In genomic region chr5:111044193-111044592, GRCm38 (mm10) we compare ENCODE assay signal across 12 mouse cellular contexts.
DNase-seq lines count a peak whose midpoint lies in the region; ATAC-seq lines count a peak whose summit lies in the region.
"Had no signal": no experiment of that assay in that cellular context is flagged by ENCODE, and none has a peak within 500 bp of the region (broad histone marks: within the 10 kb centered on the region; RNA-seq: fewer than 3 reads in every experiment).

No protein-coding gene starts in this region.

- no peak overlapping the region for H3K4me3 ChIP-seq in kidney, embryonic 14.5 days (ENCODE audit: low read length)
- no peak overlapping the region for H3K4me3 ChIP-seq in forebrain, embryonic 16.5 days (replicated peaks; ENCODE audit: low read length)
- no peak overlapping the region for H3K4me3 ChIP-seq in midbrain, embryonic 16.5 days (ENCODE audit: low read depth, low read length)
- no peak overlapping the region for H3K4me3 ChIP-seq in intestine, embryonic 16.5 days (ENCODE audit: low read length)
- H3K4me3 ChIP-seq: gastrocnemius, adult 2 months; liver, embryonic 12.5 days had no signal

- 38% methylated on average over 7 of the region's 7 CpGs for WGBS in kidney, embryonic 14.5 days
- WGBS in forebrain, embryonic 16.5 days, result 9% methylated on average over 7 of the region's 7 CpGs
- WGBS in midbrain, embryonic 16.5 days, result 18% methylated on average over 7 of the region's 7 CpGs
- 61% methylated on average over 7 of the region's 7 CpGs for WGBS in intestine, embryonic 16.5 days

- peak overlapping the region; percentile 14; the same call in 1 of the 2 replicates for H3K27ac ChIP-seq in kidney, embryonic 14.5 days (ENCODE audit: low read depth, low read length)
- H3K27ac ChIP-seq in forebrain, embryonic 16.5 days (ENCODE audit: low read length), result peak overlapping the region; percentile 7; the same call in 1 of the 2 replicates
- peak overlapping the region; percentile 36 for H3K27ac ChIP-seq in midbrain, embryonic 16.5 days (ENCODE audit: low read length)
- no peak overlapping the region for H3K27ac ChIP-seq in intestine, embryonic 16.5 days (ENCODE audit: low read length)
- H3K27ac ChIP-seq: gastrocnemius, adult 2 months; liver, embryonic 12.5 days had no signal

- DNase-seq in kidney, adult 18-20 months, result no peak
- peak; percentile 61 for DNase-seq in R1 (ENCODE audit: low read depth, low spot score)
- DNase-seq in urinary bladder, postnatal 25 days (ENCODE audit: low spot score), result no peak
- DNase-seq: cerebellum, adult 9-10 months; gastrocnemius, adult 2 months; kidney, adult 8-10 months; right cerebral cortex, adult 18-20 months had no signal

- H3K4me2 ChIP-seq in kidney, embryonic 14.5 days (replicated peaks; ENCODE audit: low read depth, low read length), result no peak overlapping the region
- no peak overlapping the region for H3K4me2 ChIP-seq in forebrain, embryonic 16.5 days (ENCODE audit: low read length)
- no peak overlapping the region for H3K4me2 ChIP-seq in midbrain, embryonic 16.5 days (ENCODE audit: low read length)
- no peak overlapping the region for H3K4me2 ChIP-seq in intestine, embryonic 16.5 days (ENCODE audit: low read depth, low read length)
- H3K4me2 ChIP-seq: liver, embryonic 12.5 days had no signal

- H3K36me3 ChIP-seq in kidney, embryonic 14.5 days (ENCODE audit: control insufficient read depth, insufficient read depth, low read length), result no peaks in the 10 kb centered on the region
- no peaks in the 10 kb centered on the region for H3K36me3 ChIP-seq in forebrain, embryonic 16.5 days (ENCODE audit: control insufficient read depth, insufficient read depth)
- no peaks in the 10 kb centered on the region for H3K36me3 ChIP-seq in midbrain, embryonic 16.5 days (ENCODE audit: control insufficient read depth, insufficient read depth, low read length)
- no peaks in the 10 kb centered on the region for H3K36me3 ChIP-seq in intestine, embryonic 16.5 days (ENCODE audit: control insufficient read depth, insufficient read depth, low read length)
- H3K36me3 ChIP-seq: liver, embryonic 12.5 days had no signal

- ATAC-seq in kidney, embryonic 14.5 days (ENCODE audit: low FRiP score, low TSS enrichment), result no peak
- ATAC-seq in forebrain, embryonic 16.5 days, result no peak
- ATAC-seq in midbrain, embryonic 16.5 days, result no peak
- no peak for ATAC-seq in intestine, embryonic 16.5 days
- ATAC-seq: liver, embryonic 12.5 days had no signal

- H3K4me1 ChIP-seq in kidney, embryonic 14.5 days (ENCODE audit: control insufficient read depth, insufficient read depth, low read length), result peaks cover 46% of the 10 kb centered on the region
- H3K4me1 ChIP-seq in forebrain, embryonic 16.5 days (replicated peaks; ENCODE audit: control insufficient read depth, insufficient read depth, low read length), result peaks cover 79% of the 10 kb centered on the region
- H3K4me1 ChIP-seq in midbrain, embryonic 16.5 days (ENCODE audit: control insufficient read depth, insufficient read depth, low read length), result peaks cover 71% of the 10 kb centered on the region
- H3K4me1 ChIP-seq in intestine, embryonic 16.5 days (ENCODE audit: control insufficient read depth, insufficient read depth, low read length), result peaks cover 12% of the 10 kb centered on the region

- H3K27me3 ChIP-seq in kidney, embryonic 14.5 days (ENCODE audit: control insufficient read depth, insufficient read depth, low read length), result no peaks in the 10 kb centered on the region
- no peaks in the 10 kb centered on the region for H3K27me3 ChIP-seq in forebrain, embryonic 16.5 days (replicated peaks; ENCODE audit: control insufficient read depth, insufficient read depth, low read length)
- no peaks in the 10 kb centered on the region for H3K27me3 ChIP-seq in midbrain, embryonic 16.5 days (ENCODE audit: control insufficient read depth, insufficient read depth, low read depth, low read length)
- H3K27me3 ChIP-seq in intestine, embryonic 16.5 days (replicated peaks; ENCODE audit: control insufficient read depth, insufficient read depth, low read length), result no peaks in the 10 kb centered on the region
- H3K27me3 ChIP-seq: liver, embryonic 12.5 days had no signal

- no peaks in the 10 kb centered on the region for H3K9me3 ChIP-seq in kidney, embryonic 14.5 days (ENCODE audit: control insufficient read depth, low read length)
- no peaks in the 10 kb centered on the region for H3K9me3 ChIP-seq in forebrain, embryonic 16.5 days (ENCODE audit: control insufficient read depth, low read length)
- H3K9me3 ChIP-seq in midbrain, embryonic 16.5 days (replicated peaks; ENCODE audit: control insufficient read depth, low read length, poor library complexity, severe bottlenecking), result no peaks in the 10 kb centered on the region
- H3K9me3 ChIP-seq in intestine, embryonic 16.5 days (ENCODE audit: control insufficient read depth, low read length), result no peaks in the 10 kb centered on the region
- H3K9me3 ChIP-seq: liver, embryonic 12.5 days had no signal

- H3K9ac ChIP-seq in kidney, embryonic 14.5 days (ENCODE audit: low read depth, low read length), result no peak overlapping the region
- no peak overlapping the region for H3K9ac ChIP-seq in forebrain, embryonic 16.5 days (replicated peaks; ENCODE audit: low read depth, low read length)
- peak overlapping the region; percentile 21; the same call in 1 of the 2 replicates for H3K9ac ChIP-seq in midbrain, embryonic 16.5 days (ENCODE audit: low read depth, low read length)
- no peak overlapping the region for H3K9ac ChIP-seq in intestine, embryonic 16.5 days (ENCODE audit: low read depth, low read length)
- H3K9ac ChIP-seq: liver, embryonic 12.5 days had no signal
